ENCODE assay signal across 8 mouse cellular contexts in genomic region chr2:160884830-160885229, GRCm38 (mm10). TPM values are rescaled to one million over a fixed set of nuclear protein-coding genes. Genes with fewer than 3 reads are reported as not detected.
DNase-seq lines count a peak whose midpoint lies in the region; ATAC-seq lines count a peak whose summit lies in the region.

No protein-coding gene starts in this region.

- 14% methylated on average over 2 of the region's 2 CpGs for WGBS in forebrain, embryonic 10.5 days
- 16% methylated on average over 2 of the region's 2 CpGs for WGBS in forebrain, embryonic 13.5 days
- WGBS in liver, embryonic 12.5 days (ENCODE audit: insufficient replicate concordance), result 20% methylated on average over 1 of the region's 2 CpGs
- 29% methylated on average over 2 of the region's 2 CpGs for WGBS in embryonic facial prominence, embryonic 11.5 days

- H3K4me2 ChIP-seq in forebrain, embryonic 13.5 days, result no peak overlapping the region
- no peak overlapping the region for H3K4me2 ChIP-seq in liver, embryonic 12.5 days
- H3K4me2 ChIP-seq in embryonic facial prominence, embryonic 11.5 days (ENCODE audit: low read depth, low read length), result no peak overlapping the region

- H3K4me1 ChIP-seq in forebrain, embryonic 10.5 days, result peaks cover 17% of the 10 kb centered on the region
- peaks cover 8% of the 10 kb centered on the region for H3K4me1 ChIP-seq in forebrain, embryonic 13.5 days
- peaks cover 11% of the 10 kb centered on the region for H3K4me1 ChIP-seq in liver, embryonic 12.5 days
- H3K4me1 ChIP-seq in embryonic facial prominence, embryonic 11.5 days (ENCODE audit: control insufficient read depth, insufficient read depth, low read length), result no peaks in the 10 kb centered on the region

- peak; percentile 56 for DNase-seq in forebrain, embryonic 10.5 days (ENCODE audit: extremely low spot score, low spot score)
- DNase-seq in liver (peak; percentile 62), R1 (ENCODE audit: low read depth, low spot score) (peak; percentile 68)
- peak; percentile 72 for DNase-seq in embryonic facial prominence, embryonic 11.5 days (ENCODE audit: low spot score)
- peak; percentile 78 for DNase-seq in lung, postnatal 36 days

- no peak overlapping the region for H3K4me3 ChIP-seq in forebrain, embryonic 10.5 days
- H3K4me3 ChIP-seq in forebrain, embryonic 13.5 days, result no peak overlapping the region
- no peak overlapping the region for H3K4me3 ChIP-seq in liver, embryonic 12.5 days
- H3K4me3 ChIP-seq in embryonic facial prominence, embryonic 11.5 days (ENCODE audit: low read depth, low read length), result no peak overlapping the region

- peaks cover 24% of the 10 kb centered on the region for H3K27me3 ChIP-seq in forebrain, embryonic 10.5 days (ENCODE audit: poor library complexity, severe bottlenecking)
- H3K27me3 ChIP-seq in forebrain, embryonic 13.5 days, result peaks cover 13% of the 10 kb centered on the region
- H3K27me3 ChIP-seq in liver, embryonic 12.5 days (replicated peaks), result peaks cover 15% of the 10 kb centered on the region
- peaks cover 3% of the 10 kb centered on the region; the same call in 1 of the 2 replicates for H3K27me3 ChIP-seq in embryonic facial prominence, embryonic 11.5 days (ENCODE audit: control insufficient read depth, insufficient read depth, low read length)

- H3K27ac ChIP-seq in forebrain, embryonic 10.5 days, result no peak overlapping the region
- no peak overlapping the region for H3K27ac ChIP-seq in forebrain, embryonic 13.5 days
- no peak overlapping the region for H3K27ac ChIP-seq in liver, embryonic 12.5 days
- no peak overlapping the region for H3K27ac ChIP-seq in embryonic facial prominence, embryonic 11.5 days (replicated peaks; ENCODE audit: low read depth, low read length)

- H3K36me3 ChIP-seq in forebrain, embryonic 10.5 days (replicated peaks), result no peaks in the 10 kb centered on the region
- no peaks in the 10 kb centered on the region for H3K36me3 ChIP-seq in forebrain, embryonic 13.5 days (ENCODE audit: poor library complexity, severe bottlenecking)
- no peaks in the 10 kb centered on the region for H3K36me3 ChIP-seq in liver, embryonic 12.5 days
- no peaks in the 10 kb centered on the region for H3K36me3 ChIP-seq in embryonic facial prominence, embryonic 11.5 days (replicated peaks; ENCODE audit: control insufficient read depth, insufficient read depth, low read depth, low read length)

- H3K9me3 ChIP-seq in forebrain, embryonic 10.5 days, result no peaks in the 10 kb centered on the region
- H3K9me3 ChIP-seq in forebrain, embryonic 13.5 days (replicated peaks), result no peaks in the 10 kb centered on the region
- no peaks in the 10 kb centered on the region for H3K9me3 ChIP-seq in liver, embryonic 12.5 days (replicated peaks)
- H3K9me3 ChIP-seq in embryonic facial prominence, embryonic 11.5 days (replicated peaks; ENCODE audit: control insufficient read depth, low read length), result no peaks in the 10 kb centered on the region

- ATAC-seq in forebrain, embryonic 13.5 days, result no peak
- no peak for ATAC-seq in liver, embryonic 12.5 days
- no peak for ATAC-seq in embryonic facial prominence, embryonic 11.5 days (replicated peaks; ENCODE audit: insufficient number of reproducible peaks, low FRiP score, low TSS enrichment, low read depth)
- no peak for ATAC-seq in erythroblast, adult 5-6 weeks (replicated peaks; ENCODE audit: low FRiP score, poor library complexity, severe bottlenecking)

- no peak overlapping the region for H3K9ac ChIP-seq in forebrain, embryonic 13.5 days
- H3K9ac ChIP-seq in liver, embryonic 12.5 days, result no peak overlapping the region
- no peak overlapping the region for H3K9ac ChIP-seq in embryonic facial prominence, embryonic 11.5 days (replicated peaks; ENCODE audit: low read length)

RNA-seq across cellular contexts. Expression of gene Lpin3, which starts 4.4 kb away (rescaled TPM):
- polyA plus RNA-seq in forebrain, embryonic 10.5 days (2016; fragmentation: Nextera tagmentation; extraction: Ambion mirVana), result 0.74 and 1.0 TPM in 2 replicates
- polyA plus RNA-seq in forebrain, embryonic 13.5 days (2015; fragmentation: Nextera tagmentation; extraction: Ambion mirVana), result 0.06 and 0.21 TPM in 2 replicates
- 0.98 and 1.1 TPM in 2 replicates for polyA plus RNA-seq in liver, embryonic 12.5 days (2016; fragmentation: Nextera tagmentation; extraction: Ambion mirVana)
- 0.50 and 0.88 TPM in 2 replicates for polyA plus RNA-seq in embryonic facial prominence, embryonic 11.5 days (2014; fragmentation: Nextera tagmentation; extraction: Ambion mirVana)
- total RNA-seq in erythroblast, adult 5-6 weeks (2015; ENCODE audit: low replicate concordance), result not detected in 2 replicates
- not detected in 2 replicates for total RNA-seq in erythroblast, adult 5-6 weeks (2017; ENCODE audit: low replicate concordance)

RNA-seq across cellular contexts. Expression of gene Zhx3, which starts 12.0 kb away (rescaled TPM):
- polyA plus RNA-seq in forebrain, embryonic 10.5 days (2016; fragmentation: Nextera tagmentation; extraction: Ambion mirVana), result 5.8 and 5.9 TPM in 2 replicates
- polyA plus RNA-seq in forebrain, embryonic 13.5 days (2015; fragmentation: Nextera tagmentation; extraction: Ambion mirVana), result 13.7 and 14.0 TPM in 2 replicates
- polyA plus RNA-seq in liver, embryonic 12.5 days (2016; fragmentation: Nextera tagmentation; extraction: Ambion mirVana), result 2.9 and 3.1 TPM in 2 replicates
- 8.0 and 8.1 TPM in 2 replicates for polyA plus RNA-seq in embryonic facial prominence, embryonic 11.5 days (2014; fragmentation: Nextera tagmentation; extraction: Ambion mirVana)
- 0.84 and 3.7 TPM in 2 replicates for total RNA-seq in erythroblast, adult 5-6 weeks (2015; ENCODE audit: low replicate concordance)
- 1.5 and 1.8 TPM in 2 replicates for total RNA-seq in erythroblast, adult 5-6 weeks (2017; ENCODE audit: low replicate concordance)

RNA-seq across cellular contexts. Expression of gene Emilin3, which starts 27.3 kb away (rescaled TPM):
- polyA plus RNA-seq in forebrain, embryonic 10.5 days (2016; fragmentation: Nextera tagmentation; extraction: Ambion mirVana), result 2.0 and 2.2 TPM in 2 replicates
- polyA plus RNA-seq in forebrain, embryonic 13.5 days (2015; fragmentation: Nextera tagmentation; extraction: Ambion mirVana), result 0.72 and 0.84 TPM in 2 replicates
- polyA plus RNA-seq in liver, embryonic 12.5 days (2016; fragmentation: Nextera tagmentation; extraction: Ambion mirVana), result 0.99 and 1.3 TPM in 2 replicates
- polyA plus RNA-seq in embryonic facial prominence, embryonic 11.5 days (2014; fragmentation: Nextera tagmentation; extraction: Ambion mirVana), result 3.3 and 4.1 TPM in 2 replicates
- total RNA-seq in erythroblast, adult 5-6 weeks (2015; ENCODE audit: low replicate concordance), result not detected in 2 replicates
- total RNA-seq in erythroblast, adult 5-6 weeks (2017; ENCODE audit: low replicate concordance), result not detected in 2 replicates
